Mouse (Mus musculus) activated CD4-positive, CD25-positive, alpha-beta regulatory T cell (primary cell): ENCODE data around the gene Pdia5. TPM values are rescaled to one million over a fixed set of nuclear protein-coding genes. Genes with fewer than 3 reads are reported as not detected.

Experiments used
- polyA plus RNA-seq, 2 experiments: library from polyadenylated mRNA; unstranded; fragments of 100-300 nt; shearing (Covaris generic); gene quantifications; one replicate each; pipeline ENCODE4 v1.2.1; 2017

Pdia5 gene
- under 1 TPM in 1 of 2 experiments, not detected in 1; 0.36 TPM for polyA plus RNA-seq

DNA sequence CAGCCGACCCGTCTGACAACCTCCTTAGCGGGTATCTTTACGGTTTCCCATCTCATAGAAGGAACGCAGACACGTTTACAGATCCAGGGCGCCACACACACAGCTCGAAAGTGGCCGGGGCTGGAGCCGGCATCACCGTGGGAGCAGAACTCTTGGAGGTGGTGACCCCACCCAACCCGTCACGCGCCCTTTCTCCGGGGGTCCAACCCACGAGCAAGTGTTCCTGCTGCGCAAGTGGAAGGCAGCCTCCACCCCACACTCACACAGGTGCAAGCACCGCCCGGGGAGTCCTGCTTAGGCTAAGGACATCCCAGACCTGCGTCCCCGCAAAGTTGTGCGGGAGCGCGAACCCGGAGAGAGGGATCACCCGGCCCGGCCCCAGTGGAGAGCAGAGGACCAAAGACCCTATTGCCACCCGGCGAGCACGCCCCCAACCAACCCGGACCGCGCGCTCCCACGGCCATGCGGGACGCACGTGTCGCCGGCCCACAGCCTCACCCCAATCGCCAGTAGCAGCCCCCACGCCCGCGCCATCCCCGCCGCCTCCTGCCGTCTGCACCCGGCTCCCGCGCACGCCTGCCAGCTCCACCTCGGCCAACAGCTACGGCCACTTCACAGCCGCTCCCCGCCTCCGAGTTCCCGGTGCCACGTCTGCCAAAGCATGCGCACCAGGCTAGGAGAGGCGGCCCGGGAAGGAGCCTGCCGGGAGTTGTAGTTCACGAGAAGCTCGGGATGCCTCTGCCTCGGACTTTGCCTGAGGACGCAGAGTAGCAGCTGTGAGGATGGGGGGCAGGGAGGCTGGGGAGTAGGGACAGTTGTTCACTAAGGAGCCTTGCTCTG, at the start of gene Pdia5:
TSS of gene Pdia5 (minus strand) at position 643 of the 840 bp plus-strand sequence.

DNA sequence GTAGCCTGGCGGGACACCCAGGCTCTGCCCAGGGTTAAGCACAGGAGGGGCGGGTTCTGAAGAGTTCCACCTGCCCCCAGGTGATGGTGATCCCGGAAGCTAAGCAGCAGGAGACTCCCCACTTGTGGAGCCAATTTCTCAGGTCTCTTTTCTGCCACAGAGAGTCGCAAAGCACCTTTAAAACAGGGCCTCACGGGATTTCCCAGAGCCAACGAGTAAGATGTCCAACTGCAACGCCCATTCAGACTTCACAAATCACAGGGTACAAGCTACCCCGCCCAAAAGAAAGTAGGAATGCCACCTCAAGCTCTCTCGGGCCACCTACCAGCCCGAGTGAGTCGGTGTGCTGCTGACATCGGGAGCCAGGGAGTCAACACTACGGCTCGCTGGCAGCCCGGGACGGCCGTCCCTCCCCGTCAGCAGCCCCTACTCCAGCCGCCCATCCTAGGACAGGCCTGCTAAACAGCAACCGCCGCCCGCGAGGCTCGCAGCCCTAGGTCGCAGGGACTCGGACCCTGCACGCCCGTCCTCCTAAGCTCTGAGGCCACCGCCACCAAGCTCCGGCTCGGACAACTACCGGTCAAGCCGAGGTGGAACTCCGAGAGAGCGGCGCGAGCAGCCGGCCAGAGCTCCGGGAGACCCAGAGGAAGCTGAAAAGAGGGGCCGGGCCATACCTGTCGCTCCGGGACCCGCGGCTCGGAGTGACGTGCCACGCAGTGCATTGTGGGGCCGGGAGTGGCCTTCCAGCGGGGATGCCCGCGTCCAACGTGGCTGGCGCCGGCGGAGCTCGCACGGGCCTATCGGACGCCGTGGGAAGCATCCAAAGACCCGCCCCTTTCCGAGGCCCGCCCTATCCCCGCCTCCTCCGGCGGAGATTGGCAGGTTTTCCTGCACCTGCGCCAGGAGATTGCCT, 127.3 kb downstream of the Pdia5 start, which contains the start of gene Sec22a:
TSS of gene Sec22a (minus strand) at position 769 of the 913 bp plus-strand sequence.

Other genes with a start within 250 kb of the Pdia5 start
- 10 to 100 TPM; 28.4 to 35.8 TPM for gene Sec22a, start 127.0 kb downstream of the Pdia5 start, polyA plus RNA-seq
- not detected for gene Sema5b, start 50.3 kb upstream of the Pdia5 start, polyA plus RNA-seq